Mouse (Mus musculus) hindbrain, embryonic 15.5 days (tissue): Measurements from ENCODE around the gene Gm21903. TPM values are rescaled to one million over a fixed set of nuclear protein-coding genes. Genes with fewer than 3 reads are reported as not detected.
"Not testable (repeated sequence)": the region's sequence is repeated elsewhere in the genome, so short reads cannot be mapped to it uniquely, and the experiment has no call there.

Experiments
- ATAC-seq: fragments of 200-750 bp; cut with Nextera tagmentation; 2 replicates; pipeline ENCODE4 v1.8.0; 2017; ENCODE audit warnings: low read depth, moderate number of reproducible peaks, moderate TSS enrichment; ENCODE audit not compliant: low FRiP score
- H3K27ac ChIP-seq: fragments of 300-500 bp; sonication (generic); replicated peaks from 2 replicates; pipeline ENCODE4 v1.5.1; 2015; ENCODE audit warnings: mild to moderate bottlenecking, inconsistent platforms
- H3K27me3 ChIP-seq: fragments of 300-500 bp; sonication (generic); 2 replicates; pipeline ENCODE4 v1.6.1; 2015; ENCODE audit warnings: control low read depth, inconsistent platforms
- H3K36me3 ChIP-seq: fragments of 300-500 bp; sonication (generic); 2 replicates; pipeline ENCODE4 v1.6.1; 2015; ENCODE audit warnings: control low read depth, inconsistent platforms
- H3K4me1 ChIP-seq: fragments of 300-500 bp; sonication (generic); replicated peaks from 2 replicates; pipeline ENCODE4 v1.6.1; 2015; ENCODE audit warnings: control low read depth, inconsistent platforms
- H3K4me2 ChIP-seq: fragments of 300-500 bp; sonication (generic); 2 replicates; pipeline ENCODE4 v1.6.1; 2015; ENCODE audit warnings: moderate library complexity, mild to moderate bottlenecking, inconsistent platforms
- H3K4me3 ChIP-seq: fragments of 300-500 bp; sonication (generic); 2 replicates; pipeline ENCODE4 v1.5.1; 2015; ENCODE audit warnings: mild to moderate bottlenecking, inconsistent platforms
- H3K9ac ChIP-seq: fragments of 300-500 bp; sonication (generic); 2 replicates; pipeline ENCODE4 v1.6.1; 2015; ENCODE audit warnings: inconsistent platforms
- H3K9me3 ChIP-seq: fragments of 300-500 bp; sonication (generic); 2 replicates; pipeline ENCODE4 v1.6.1; 2016; ENCODE audit warnings: control low read depth, inconsistent platforms
- WGBS: fragments of 180-500 bp; shearing (Covaris S2); methylation state at CpG from one replicate; pipeline ENCODE4 v1.1.7; 2015; 5-methylcytosine and 5-hydroxymethylcytosine counted together
- polyA plus RNA-seq: library from polyadenylated mRNA; unstranded; fragments of >200 nt; fragmentation: Nextera tagmentation; extraction: Ambion mirVana; gene quantifications from 2 replicates; pipeline ENCODE4 v1.2.1, GENCODE M21; 2015

The Gm21903 gene
- polyA plus RNA-seq = not detected in 2 replicates

DNA sequence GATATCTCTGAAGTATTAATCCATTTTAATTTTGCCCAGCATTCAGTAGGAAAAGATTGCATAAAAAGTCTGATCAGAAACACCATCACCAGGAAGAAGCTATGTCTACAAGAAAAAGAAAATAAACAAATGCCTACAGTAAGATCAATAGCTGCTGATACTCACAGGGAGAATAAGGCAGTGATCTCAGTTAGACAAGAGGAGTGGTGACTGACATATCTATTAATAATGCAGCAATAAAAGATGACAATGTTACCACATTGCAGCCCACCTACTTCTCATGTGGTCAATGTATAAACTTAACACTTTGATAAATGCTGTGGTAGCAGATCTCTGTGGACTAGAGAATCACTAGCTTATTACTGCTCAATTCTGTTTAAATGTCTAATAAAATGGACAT is at the start of gene Gm21903:
Gene Gm21903, minus strand, starts transcription at position 101 of the 400 bp plus-strand sequence.
- no peak for ATAC-seq

DNA sequence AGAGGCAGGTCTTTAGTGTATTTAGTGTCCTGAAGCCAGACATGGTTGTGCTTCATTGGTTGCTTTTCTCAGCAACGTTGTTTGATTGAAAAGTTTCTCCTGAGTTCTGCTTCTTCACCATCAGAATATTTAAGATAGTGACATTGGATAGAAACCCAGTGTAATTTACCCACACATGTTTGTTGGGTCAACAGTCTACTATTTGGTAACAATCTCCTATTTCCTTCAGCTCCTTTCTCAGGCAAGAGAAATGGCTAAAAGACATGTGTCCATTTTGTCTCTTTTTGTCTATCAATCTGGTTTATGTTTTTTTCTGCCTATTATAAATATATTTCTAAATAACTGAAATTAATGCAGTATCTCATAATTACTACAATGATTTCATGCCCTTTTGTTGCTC is 33.8 kb upstream of the Gm21903 start, which contains the start of gene Esp23:
Gene Esp23, minus strand, starts transcription at position 101 of the 400 bp plus-strand sequence.
- no peak within 1 kb of the TSS for H3K4me3 ChIP-seq
- H3K9ac ChIP-seq = no peak within 1 kb of the TSS
- no peak within 1 kb of the TSS for H3K4me2 ChIP-seq
- H3K27me3 ChIP-seq = no peaks in the 10 kb centered on the region
- ATAC-seq = no peak
- peaks cover 6% of the 10 kb centered on the region; the same call in 1 of the 2 replicates for H3K9me3 ChIP-seq
- H3K27ac ChIP-seq = no peak within 1 kb of the TSS
- 50% methylated on average over 1 of the region's 1 CpGs for WGBS
- H3K36me3 ChIP-seq = no peaks in the 10 kb centered on the region
- no peaks in the 10 kb centered on the region for H3K4me1 ChIP-seq

More for the DNA sequence above, at the start of gene Gm21903:
- H3K36me3 ChIP-seq = no peaks in the 10 kb centered on the region
- H3K4me2 ChIP-seq = no peak within 1 kb of the TSS
- H3K27ac ChIP-seq = no peak within 1 kb of the TSS
- H3K27me3 ChIP-seq = no peaks in the 10 kb centered on the region
- 0 out of 2 replicates have a peak, but pooled peaks cover 3% of the 10 kb centered on the region for H3K9me3 ChIP-seq
- no peak within 1 kb of the TSS for H3K9ac ChIP-seq
- H3K4me3 ChIP-seq = no peak within 1 kb of the TSS
- no peaks in the 10 kb centered on the region for H3K4me1 ChIP-seq

DNA sequence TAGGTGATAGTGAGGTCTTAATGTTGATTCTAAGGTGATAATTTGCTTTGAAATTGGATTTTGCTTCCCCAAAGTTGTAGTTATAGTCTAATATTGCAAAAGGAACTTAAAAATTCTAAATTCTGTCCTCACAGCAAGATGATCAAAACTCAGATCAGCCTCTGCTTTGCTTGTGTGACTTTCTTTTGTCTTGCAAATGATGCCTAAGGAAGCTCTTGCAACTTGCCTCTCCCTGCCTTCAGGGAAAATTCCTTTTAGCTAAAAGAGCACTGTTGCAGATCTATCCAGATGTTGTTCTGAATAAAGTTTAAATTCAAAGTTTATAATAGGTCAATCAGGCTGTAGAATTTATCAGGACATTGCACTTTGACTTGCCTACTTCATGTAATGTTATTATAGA is 20.5 kb upstream of the Gm21903 start:
- no peak for ATAC-seq
- Histone ChIP-seq H3K36me3 (no peaks in the 10 kb centered on the region), H3K4me2 (no peak overlapping the region), H3K27me3 (no peaks in the 10 kb centered on the region), H3K4me3 (no peak overlapping the region), H3K9ac (no peak overlapping the region), H3K4me1 (no peaks in the 10 kb centered on the region), H3K9me3 (no peaks in the 10 kb centered on the region), H3K27ac (no peak overlapping the region)

DNA sequence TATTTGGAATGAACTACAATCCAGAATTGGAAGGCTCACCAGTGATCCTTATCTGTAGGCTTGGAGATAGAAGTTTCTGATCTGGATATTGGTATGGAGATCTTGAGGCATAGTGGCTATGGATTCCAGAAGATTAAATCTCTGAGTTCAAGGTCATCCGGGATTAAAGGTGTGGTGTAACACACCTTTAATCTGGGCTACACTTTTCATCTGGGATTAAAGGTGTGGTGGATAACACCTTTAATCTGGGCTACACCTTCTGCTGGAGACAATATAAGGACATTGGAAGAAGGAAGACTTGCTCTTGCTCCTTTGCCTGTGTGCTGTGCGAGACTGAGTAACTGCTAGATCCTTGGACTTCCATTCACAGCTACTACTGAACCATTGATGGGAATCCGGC is 6.7 kb downstream of the Gm21903 start, which contains the start of gene Esp24:
Gene Esp24, plus strand, starts transcription at position 301 of the 400 bp plus-strand sequence.
- not testable (repeated sequence) for ATAC-seq, H3K4me2 ChIP-seq, H3K9me3 ChIP-seq, H3K36me3 ChIP-seq, H3K4me1 ChIP-seq, H3K4me3 ChIP-seq, H3K9ac ChIP-seq, H3K27ac ChIP-seq, H3K27me3 ChIP-seq
- WGBS = 95% methylated on average over 3 of the region's 3 CpGs

DNA sequence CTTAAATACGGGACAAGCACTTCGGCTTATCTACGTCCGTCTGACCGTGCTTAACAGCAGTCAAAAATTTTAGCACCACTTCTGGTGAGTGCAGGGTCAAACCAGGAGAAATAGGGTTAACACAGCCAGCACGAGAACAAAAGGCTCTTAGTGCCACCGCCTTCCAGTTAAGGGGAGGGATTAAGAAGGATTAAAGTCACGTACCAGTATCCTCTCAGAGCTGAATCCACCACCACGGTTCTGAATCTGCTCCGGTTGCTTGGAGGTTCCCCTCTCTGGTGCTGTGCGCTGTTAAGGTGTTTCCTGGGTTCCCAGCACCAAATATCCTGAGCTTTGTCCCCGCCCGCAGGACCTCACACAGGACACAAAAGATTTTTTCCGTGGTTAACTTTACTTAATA is 26.0 kb downstream of the Gm21903 start:
- no peaks in the 10 kb centered on the region for H3K36me3 ChIP-seq
- H3K4me1 ChIP-seq = no peaks in the 10 kb centered on the region
- H3K9me3 ChIP-seq = 0 out of 2 replicates have a peak, but pooled peaks cover 3% of the 10 kb centered on the region
- 68% methylated on average over 14 of the region's 14 CpGs for WGBS
- H3K9ac ChIP-seq = no peak overlapping the region
- no peak overlapping the region for H3K4me3 ChIP-seq
- H3K27me3 ChIP-seq = no peaks in the 10 kb centered on the region
- ATAC-seq = no peak
- no peak overlapping the region for H3K4me2 ChIP-seq
- no peak overlapping the region for H3K27ac ChIP-seq

DNA sequence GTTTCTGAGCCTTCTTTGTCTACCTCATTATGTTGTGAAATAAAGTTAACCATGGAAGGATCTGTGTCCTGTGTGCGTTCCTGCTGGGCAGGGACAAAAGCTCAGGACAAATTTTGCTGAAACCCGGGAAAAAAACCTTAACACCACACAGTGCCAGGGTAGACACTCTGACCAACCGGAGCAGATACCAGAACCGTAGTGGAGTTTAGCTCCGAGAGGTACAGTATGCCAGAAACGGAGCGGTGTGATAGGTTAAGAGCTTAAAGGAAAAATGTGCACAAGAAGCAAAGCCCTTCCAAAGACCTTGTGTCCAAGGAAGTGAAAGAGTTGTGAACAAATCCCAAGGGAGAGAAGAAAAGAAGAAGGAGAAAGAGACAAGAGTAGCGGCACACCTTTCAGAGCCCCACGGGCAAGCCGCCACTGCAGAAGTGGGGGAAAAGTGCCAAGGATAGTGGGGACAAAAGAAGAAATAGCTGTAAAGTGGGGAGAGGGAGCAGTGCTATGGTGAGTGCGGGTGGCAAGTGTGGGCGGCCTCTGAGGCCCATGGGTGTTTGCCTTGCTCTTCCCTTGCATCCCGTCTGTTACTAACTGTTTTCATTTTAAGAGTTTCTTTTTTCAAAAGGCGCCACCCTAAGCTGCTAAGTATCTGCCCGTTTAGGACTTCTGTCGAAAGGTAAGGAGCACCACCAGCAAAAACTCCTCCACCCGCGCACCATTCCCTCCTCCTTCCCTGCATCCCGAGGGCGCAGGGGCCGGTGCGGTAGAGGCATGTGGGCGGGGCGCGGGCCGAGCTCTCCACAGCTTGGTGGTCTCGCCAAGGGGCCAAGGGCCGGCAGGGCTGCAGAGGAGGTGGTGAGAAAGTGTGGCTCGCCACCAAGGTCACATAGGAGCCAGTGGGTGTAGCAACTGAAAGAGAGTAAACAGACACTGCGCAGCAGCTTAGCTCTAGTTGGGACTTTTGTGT is 32.2 kb downstream of the Gm21903 start:
- H3K27me3 ChIP-seq = no peaks in the 10 kb centered on the region
- peak overlapping the region; percentile 33 for H3K4me3 ChIP-seq
- H3K9ac ChIP-seq = no peak overlapping the region
- H3K27ac ChIP-seq = no peak overlapping the region
- H3K36me3 ChIP-seq = no peaks in the 10 kb centered on the region
- ATAC-seq = 0 out of 2 replicates have a peak, but pooled peaks have one; percentile 45
- 43% methylated on average over 30 of the region's 30 CpGs for WGBS
- no peaks in the 10 kb centered on the region for H3K4me1 ChIP-seq
- peak overlapping the region; percentile 53 for H3K4me2 ChIP-seq
- H3K9me3 ChIP-seq = no peaks in the 10 kb centered on the region

DNA sequence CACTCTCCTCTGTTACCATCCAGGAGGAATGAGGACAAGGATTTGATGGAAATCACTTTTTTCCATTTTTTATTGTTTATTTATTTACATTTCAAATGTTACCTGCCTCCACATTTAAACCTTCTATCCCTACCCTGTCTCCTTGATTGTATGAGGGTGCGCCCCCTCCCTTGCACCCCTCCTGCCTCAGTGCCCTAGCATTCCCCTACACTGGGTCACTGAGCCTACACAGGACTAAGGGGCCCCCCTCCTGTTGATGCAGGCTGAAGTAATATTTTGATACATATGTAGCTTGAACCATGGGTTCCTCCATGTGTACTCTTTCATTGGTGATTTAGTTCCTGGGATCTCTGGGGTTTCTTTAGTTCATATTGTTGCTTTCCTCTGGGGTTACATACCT is 33.3 kb downstream of the Gm21903 start:
- Histone ChIP-seq H3K36me3 (no peaks in the 10 kb centered on the region), H3K4me3 (no peak overlapping the region), H3K9ac (no peak overlapping the region), H3K4me1 (no peaks in the 10 kb centered on the region), H3K27ac (no peak overlapping the region), H3K27me3 (no peaks in the 10 kb centered on the region), H3K4me2 (no peak overlapping the region), H3K9me3 (no peaks in the 10 kb centered on the region)
- ATAC-seq = no peak
- 73% methylated on average over 1 of the region's 1 CpGs for WGBS

Other genes starting within 250 kb of the Gm21903 start
- not detected in 2 replicates for gene Esp24, start 6.6 kb downstream of the Gm21903 start, polyA plus RNA-seq
- not detected in 2 replicates for gene Esp23, start 33.7 kb upstream of the Gm21903 start, polyA plus RNA-seq
- gene Esp22, start 52.0 kb upstream of the Gm21903 start, polyA plus RNA-seq = not detected in 2 replicates